Mouse (Mus musculus) hindbrain, embryonic 11.5 days (tissue): ENCODE results near the gene Rhbdd3. TPM values are rescaled to one million over a fixed set of nuclear protein-coding genes. Genes with fewer than 3 reads are reported as not detected.
"Not testable (repeated sequence)": the region's sequence is repeated elsewhere in the genome, so short reads cannot be mapped to it uniquely, and the experiment has no call there.

Experiments used
- ATAC-seq: fragments of 200-750 bp; cut with Nextera tagmentation; 2 replicates; pipeline ENCODE4 v1.8.0; 2017; ENCODE audit warnings: mild to moderate bottlenecking, moderate TSS enrichment, moderate library complexity; ENCODE audit not compliant: low FRiP score
- DNase-seq: peaks from one replicate; pipeline ENCODE4 v3.0.0-alpha.2; 2015; ENCODE audit warnings: low spot score
- H3K27ac ChIP-seq: fragments of 300-500 bp; sonication (generic); 2 replicates; pipeline ENCODE4 v1.5.1; 2014; ENCODE audit warnings: mild to moderate bottlenecking, low read depth, low read length
- H3K27me3 ChIP-seq: fragments of 300-500 bp; sonication (generic); 2 replicates; pipeline ENCODE4 v1.6.1; 2014; ENCODE audit warnings: mild to moderate bottlenecking, low read length, moderate library complexity, mixed read lengths; ENCODE audit not compliant: control insufficient read depth, insufficient read depth
- H3K36me3 ChIP-seq: fragments of 300-500 bp; sonication (generic); 2 replicates; pipeline ENCODE4 v1.6.1; 2014; ENCODE audit warnings: mild to moderate bottlenecking, low read length, moderate library complexity, mixed read lengths; ENCODE audit not compliant: control insufficient read depth, insufficient read depth
- H3K4me1 ChIP-seq: fragments of 300-500 bp; sonication (generic); replicated peaks from 2 replicates; pipeline ENCODE4 v1.6.1; 2014; ENCODE audit warnings: low read length, mixed read lengths; ENCODE audit not compliant: control insufficient read depth, insufficient read depth
- H3K4me2 ChIP-seq: fragments of 300-500 bp; sonication (generic); replicated peaks from 2 replicates; pipeline ENCODE4 v1.6.1; 2014; ENCODE audit warnings: mild to moderate bottlenecking, low read depth, low read length
- H3K4me3 ChIP-seq: fragments of 300-500 bp; sonication (generic); 2 replicates; pipeline ENCODE4 v1.5.1; 2014; ENCODE audit warnings: low read depth, low read length
- H3K9ac ChIP-seq: fragments of 300-500 bp; sonication (generic); 2 replicates; pipeline ENCODE4 v1.6.1; 2014; ENCODE audit warnings: low read depth, low read length
- H3K9me3 ChIP-seq: fragments of 300-500 bp; sonication (generic); 2 replicates; pipeline ENCODE4 v1.6.1; 2016; ENCODE audit warnings: low read length; ENCODE audit not compliant: control insufficient read depth
- WGBS: fragments of 180-500 bp; shearing (Covaris S2); extraction: QIAGEN DNeasy Blood & Tissue Kit; methylation state at CpG from one replicate; pipeline ENCODE4 v1.1.7; 2014; 5-methylcytosine and 5-hydroxymethylcytosine counted together
- polyA plus RNA-seq: library from polyadenylated mRNA; unstranded; fragments of >200 nt; fragmentation: Nextera tagmentation; extraction: Ambion mirVana; gene quantifications from 2 replicates; pipeline ENCODE4 v1.2.1, GENCODE M21; 2014

The Rhbdd3 gene
- polyA plus RNA-seq, 1 experiment from 2014 or later, result 18.2 TPM

GRCm38 (mm10) chr11:5063561-5064281, 35.0 kb upstream of the Rhbdd3 start:
- H3K4me3 ChIP-seq, result peak overlapping the region; percentile 48; the same call in 1 of the 2 replicates
- DNase-seq (no peak), ATAC-seq (no peak)
- WGBS, result 53% methylated on average over 30 of the region's 31 CpGs
- no peak overlapping the region for H3K27ac ChIP-seq
- H3K4me1 ChIP-seq, result peaks cover 21% of the 10 kb centered on the region
- no peaks in the 10 kb centered on the region for H3K9me3 ChIP-seq
- H3K4me2 ChIP-seq, result peak overlapping the region; percentile 57; the same call in 1 of the 2 replicates
- H3K27me3 ChIP-seq, result peaks cover 56% of the 10 kb centered on the region
- peaks cover 5% of the 10 kb centered on the region for H3K36me3 ChIP-seq
- 0 out of 2 replicates have a peak overlapping the region, but pooled peaks have one; percentile 15 for H3K9ac ChIP-seq

DNA sequence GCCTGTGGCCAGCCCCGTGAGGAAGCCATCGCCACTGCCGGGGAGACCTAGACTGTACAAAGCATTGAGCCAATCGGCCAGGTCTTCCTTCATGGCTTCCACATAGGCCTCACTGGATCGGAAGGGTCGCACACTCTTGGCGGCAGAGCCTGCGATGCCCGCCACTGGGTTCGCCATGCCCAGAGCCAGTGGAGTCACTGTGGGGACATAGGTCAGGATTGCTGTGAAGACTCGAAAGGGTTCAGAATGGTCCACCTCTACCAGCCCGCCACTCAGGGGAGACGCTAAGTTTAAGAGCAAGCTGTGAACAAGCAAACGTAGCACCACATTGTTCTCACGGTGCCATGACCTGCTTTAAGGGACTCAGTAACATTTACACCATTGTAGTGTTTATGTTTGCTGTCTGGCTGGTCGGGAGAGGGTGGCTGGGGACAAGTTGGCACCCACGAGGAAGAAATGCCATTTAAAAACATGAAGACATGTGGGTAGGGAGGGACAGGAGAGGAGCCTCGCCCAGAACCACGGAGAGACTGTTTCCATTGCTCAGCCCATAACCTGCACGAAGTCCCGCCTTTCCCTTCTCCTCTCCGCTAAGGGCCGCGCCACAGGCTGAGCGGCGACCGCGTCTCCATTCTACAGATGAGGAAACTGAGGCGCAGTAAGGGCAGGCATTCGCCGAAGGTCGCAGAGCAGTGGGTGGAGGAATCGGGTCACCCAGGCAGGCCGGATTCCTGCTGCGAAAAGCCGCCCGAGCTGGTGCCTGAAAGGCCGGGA, 34.3 kb upstream of the Rhbdd3 start:
- Histone ChIP-seq H3K4me3 (peak overlapping the region; percentile 48), H3K9me3 (no peaks in the 10 kb centered on the region), H3K27ac (no peak overlapping the region), H3K27me3 (peaks cover 48% of the 10 kb centered on the region), H3K36me3 (peaks cover 13% of the 10 kb centered on the region), H3K4me2 (peak overlapping the region; percentile 57), H3K9ac (peak overlapping the region; percentile 59), H3K4me1 (peaks cover 21% of the 10 kb centered on the region)
- WGBS, result 14% methylated on average over 38 of the region's 38 CpGs
- ATAC-seq (no peak), DNase-seq (peak; percentile 34)

- H3K36me3 ChIP-seq, result peaks cover 13% of the 10 kb centered on the region
- H3K9ac ChIP-seq, result peak within 1 kb of the TSS; percentile 59
- H3K4me1 ChIP-seq, result peaks cover 19% of the 10 kb centered on the region
- peaks cover 40% of the 10 kb centered on the region for H3K27me3 ChIP-seq
- DNase-seq, result peak; percentile 93
- no peak within 1 kb of the TSS for H3K27ac ChIP-seq
- no peaks in the 10 kb centered on the region for H3K9me3 ChIP-seq
- peak; percentile 82 for ATAC-seq
- WGBS, result under 1% methylated on average over 29 of the region's 50 CpGs
- peak within 1 kb of the TSS; percentile 57 for H3K4me2 ChIP-seq
- peak within 1 kb of the TSS; percentile 48 for H3K4me3 ChIP-seq
These were observed 33.5 kb upstream of the Rhbdd3 start, which contains the start of gene Gas2l1 for GRCm38 (mm10) chr11:5065056-5065821. Gas2l1 (minus strand) TSS chr11:5065327.

- Histone ChIP-seq H3K4me2 (no peak overlapping the region), H3K27ac (no peak overlapping the region), H3K27me3 (peaks cover 25% of the 10 kb centered on the region), H3K9ac (no peak overlapping the region), H3K4me3 (no peak overlapping the region), H3K36me3 (peaks cover 19% of the 10 kb centered on the region), H3K4me1 (peaks cover 7% of the 10 kb centered on the region; the same call in 1 of the 2 replicates), H3K9me3 (no peaks in the 10 kb centered on the region)
- no peak for DNase-seq
- no peak for ATAC-seq
These were observed 31.7 kb upstream of the Rhbdd3 start for GRCm38 (mm10) chr11:5067063-5067462.

DNA sequence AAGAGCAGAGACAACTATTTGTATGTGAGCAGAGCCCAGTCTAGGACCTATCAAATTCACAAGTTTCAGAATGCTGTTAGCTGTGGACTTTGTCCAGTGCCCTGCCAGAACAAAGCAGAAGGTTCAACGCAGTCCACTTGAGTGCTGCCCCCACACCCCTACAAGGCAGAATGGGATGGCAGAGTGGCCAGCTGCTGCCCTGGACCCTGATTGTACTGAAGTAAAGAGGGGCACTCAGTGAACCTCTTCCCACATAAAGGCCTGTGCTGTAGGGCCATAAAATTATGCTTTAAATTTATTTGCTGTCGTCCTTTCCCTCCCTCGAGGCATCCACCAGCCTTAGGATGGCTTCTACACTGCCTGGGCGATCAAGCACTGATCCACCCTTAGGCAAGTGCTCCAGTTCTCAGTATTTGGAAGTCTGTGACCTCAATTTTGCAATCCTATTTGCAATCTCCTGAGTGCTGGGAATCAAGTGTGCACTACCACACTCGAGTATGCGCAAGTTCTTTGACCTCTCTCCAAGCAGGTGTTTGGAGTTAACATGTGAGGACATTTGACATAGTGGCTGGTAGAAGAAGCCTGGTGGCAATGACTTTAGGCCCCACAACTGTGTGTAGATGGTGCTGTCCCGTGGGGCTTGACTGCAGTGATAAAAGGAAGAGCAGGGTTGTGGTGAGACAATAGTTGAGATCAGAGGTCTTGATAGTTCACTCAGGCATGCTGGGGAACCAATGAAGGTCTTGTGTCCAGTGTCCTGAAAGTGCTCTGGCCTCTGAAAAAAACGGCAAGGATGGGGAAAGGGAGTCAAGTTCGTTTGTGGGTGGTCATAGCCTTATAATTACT, 30.4 kb upstream of the Rhbdd3 start:
- WGBS, result 85% methylated on average over 9 of the region's 9 CpGs
- Histone ChIP-seq H3K4me1 (no peaks in the 10 kb centered on the region; the same call in 1 of the 2 replicates), H3K27me3 (peaks cover 12% of the 10 kb centered on the region), H3K36me3 (peaks cover 28% of the 10 kb centered on the region), H3K9ac (no peak overlapping the region), H3K4me2 (no peak overlapping the region), H3K27ac (no peak overlapping the region), H3K4me3 (no peak overlapping the region), H3K9me3 (no peaks in the 10 kb centered on the region)
- DNase-seq, result no peak
- no peak for ATAC-seq

DNA sequence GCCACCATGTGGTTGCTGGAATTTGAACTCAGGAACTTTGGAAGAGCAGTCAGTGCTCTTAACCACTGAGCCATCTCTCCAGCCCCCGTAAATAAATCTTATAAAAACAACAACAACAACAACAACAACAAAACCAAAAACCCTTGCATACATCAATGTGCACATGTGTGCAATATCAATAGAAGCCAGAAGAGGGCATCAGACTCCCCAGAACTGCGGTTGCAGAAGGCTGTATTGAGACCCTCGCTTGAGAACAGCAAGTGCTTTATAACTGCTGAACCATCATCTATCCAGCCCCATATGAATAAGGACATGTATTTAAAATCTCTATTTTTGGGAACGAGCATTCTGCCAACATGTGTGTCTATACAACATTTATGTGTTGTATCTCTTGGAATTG, 23.8 kb upstream of the Rhbdd3 start:
- 81% methylated on average over 4 of the region's 4 CpGs for WGBS
- ATAC-seq (no peak), DNase-seq (peak; percentile 57)
- Histone ChIP-seq H3K9ac (no peak overlapping the region), H3K27ac (no peak overlapping the region), H3K27me3 (no peaks in the 10 kb centered on the region), H3K4me1 (no peaks in the 10 kb centered on the region), H3K9me3 (no peaks in the 10 kb centered on the region), H3K4me3 (no peak overlapping the region), H3K36me3 (peaks cover 18% of the 10 kb centered on the region), H3K4me2 (no peak overlapping the region)

- Histone ChIP-seq H3K4me1 (no peaks in the 10 kb centered on the region), H3K9me3 (no peaks in the 10 kb centered on the region), H3K4me3 (no peak overlapping the region), H3K36me3 (peaks cover 18% of the 10 kb centered on the region), H3K27me3 (no peaks in the 10 kb centered on the region), H3K27ac (no peak overlapping the region), H3K9ac (no peak overlapping the region), H3K4me2 (no peak overlapping the region)
- DNase-seq, result no peak
- no peak for ATAC-seq
These were observed 23.0 kb upstream of the Rhbdd3 start for GRCm38 (mm10) chr11:5075760-5076159.

DNA sequence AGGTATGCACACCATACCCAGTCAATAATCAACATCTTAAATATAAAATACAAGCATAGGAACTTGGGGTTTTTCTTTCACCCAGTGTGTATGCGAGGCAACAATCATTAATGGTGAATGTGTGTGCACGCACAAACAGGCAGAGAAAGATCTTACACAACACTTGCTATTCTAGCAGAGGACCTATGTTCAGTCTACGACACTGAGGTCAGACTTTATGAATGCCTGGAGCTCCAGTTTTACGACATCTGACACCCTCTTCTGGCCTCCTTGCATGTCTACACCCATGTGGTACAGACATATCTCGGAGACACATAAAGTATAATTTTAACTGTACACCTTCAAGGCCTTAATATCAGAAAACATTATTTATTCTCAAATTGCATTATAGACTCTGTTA, 21.9 kb upstream of the Rhbdd3 start:
- not testable (repeated sequence) for DNase-seq, H3K27ac ChIP-seq, H3K4me3 ChIP-seq, H3K9ac ChIP-seq, H3K27me3 ChIP-seq, H3K4me2 ChIP-seq, H3K4me1 ChIP-seq, ATAC-seq, H3K9me3 ChIP-seq
- peaks cover 17% of the 10 kb centered on the region for H3K36me3 ChIP-seq
- 84% methylated on average over 4 of the region's 5 CpGs for WGBS
